Comparison of ENCODE assay signal across 30 mouse cellular contexts in the genomic region with DNA sequence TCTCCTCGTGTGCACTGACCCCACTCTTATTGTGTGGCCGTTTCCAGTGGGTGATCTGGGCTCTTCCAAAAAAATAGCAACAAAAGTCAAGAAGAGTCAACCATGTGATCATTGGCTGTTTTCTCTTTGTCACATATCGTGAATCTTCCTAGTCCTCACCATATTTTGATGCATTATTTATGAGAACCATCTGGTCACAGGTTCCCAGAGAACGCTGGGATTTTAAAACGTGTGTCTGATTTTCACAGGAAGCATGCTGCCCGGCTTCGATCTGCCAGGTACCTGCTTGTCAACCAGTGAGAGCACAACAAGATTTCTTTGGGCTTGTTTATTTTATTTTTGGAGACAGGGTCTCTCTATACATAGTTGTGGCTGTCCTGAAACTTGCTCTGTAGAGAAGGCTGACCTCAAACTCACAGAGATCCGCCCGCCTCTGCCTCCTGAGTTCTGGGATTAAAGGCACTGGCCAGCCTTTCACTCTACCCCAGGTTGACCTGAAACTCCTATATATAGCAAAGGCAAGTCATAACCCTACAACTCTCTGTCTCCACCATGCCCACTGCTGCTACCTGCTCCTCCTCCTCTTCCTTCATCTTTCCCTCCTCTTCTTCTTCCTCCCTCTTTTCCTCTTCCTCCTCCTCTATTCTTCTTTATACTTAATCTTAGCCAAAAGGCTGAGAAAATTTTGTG. TPM values are rescaled to one million over a fixed set of nuclear protein-coding genes. Genes with fewer than 3 reads are reported as not detected.
DNase-seq lines count a peak whose midpoint lies in the region; ATAC-seq lines count a peak whose summit lies in the region.
"Had no signal": no experiment of that assay in that cellular context is flagged by ENCODE, and none has a peak within 500 bp of the region (broad histone marks: within the 10 kb centered on the region; RNA-seq: fewer than 3 reads in every experiment).

No protein-coding gene starts in this region.

- peak overlapping the region; percentile 55 for H3K27ac ChIP-seq in forebrain, embryonic 15.5 days (replicated peaks)
- H3K27ac ChIP-seq in forebrain, embryonic 12.5 days: no peak overlapping the region
- H3K27ac ChIP-seq in limb, embryonic 15.5 days: peak overlapping the region; percentile 22; the same call in 1 of the 2 replicates
- H3K27ac ChIP-seq in limb, embryonic 10.5 days: no peak overlapping the region
- H3K27ac ChIP-seq: hindbrain, embryonic 12.5 days; left cerebral cortex, adult 2 months; limb, embryonic 13.5 days; macrophage; neural tube, embryonic 15.5 days; stomach, postnatal 0 days had no signal

- H3K4me1 ChIP-seq in forebrain, embryonic 15.5 days: 0 out of 2 replicates have a peak, but pooled peaks cover 4% of the 10 kb centered on the region
- peaks cover 4% of the 10 kb centered on the region; the same call in 1 of the 2 replicates for H3K4me1 ChIP-seq in forebrain, embryonic 12.5 days
- H3K4me1 ChIP-seq in limb, embryonic 15.5 days: peaks cover 10% of the 10 kb centered on the region
- no peaks in the 10 kb centered on the region for H3K4me1 ChIP-seq in limb, embryonic 10.5 days
- H3K4me1 ChIP-seq: hindbrain, embryonic 12.5 days; limb, embryonic 13.5 days; neural tube, embryonic 15.5 days had no signal

- no peak overlapping the region for H3K4me3 ChIP-seq in forebrain, embryonic 15.5 days
- H3K4me3 ChIP-seq in forebrain, embryonic 12.5 days (replicated peaks): no peak overlapping the region
- H3K4me3 ChIP-seq in limb, embryonic 15.5 days: no peak overlapping the region
- H3K4me3 ChIP-seq in limb, embryonic 10.5 days: no peak overlapping the region
- H3K4me3 ChIP-seq: hindbrain, embryonic 12.5 days; left cerebral cortex, adult 2 months; limb, embryonic 13.5 days; neural tube, embryonic 15.5 days had no signal

- no peak overlapping the region for H3K9ac ChIP-seq in forebrain, embryonic 15.5 days (replicated peaks)
- H3K9ac ChIP-seq in forebrain, embryonic 12.5 days: no peak overlapping the region
- no peak overlapping the region for H3K9ac ChIP-seq in limb, embryonic 15.5 days
- H3K9ac ChIP-seq: hindbrain, embryonic 12.5 days; limb, embryonic 13.5 days; neural tube, embryonic 15.5 days had no signal

- no peak for DNase-seq in limb, embryonic 10.5 days (ENCODE audit: low spot score)
- peak; percentile 4 for DNase-seq in retina, postnatal 1 day
- no peak for DNase-seq in retina, embryonic 14.5 days (ENCODE audit: low spot score)
- DNase-seq in layer of hippocampus, postnatal 25 days (ENCODE audit: extremely low spot score in 1 of 2, low spot score in 1 of 2): no peak
- no peak for DNase-seq in cerebellum, postnatal 36 days
- DNase-seq: adrenal gland, postnatal 14 days; cerebellum, adult 2 months; cerebellum, postnatal 14 days; gastrocnemius, postnatal 25 days; heart, adult 18-20 months; heart, postnatal 36 days; kidney, adult 11 months; kidney, postnatal 14 days; lung, adult 2 months; lung, postnatal 10 days; midbrain, embryonic 14.5 days; right cerebral cortex, postnatal 4 days; thymus, adult 18-20 months; thymus, postnatal 25 days had no signal

- 74% methylated on average over 9 of the region's 9 CpGs for WGBS in forebrain, embryonic 15.5 days
- 81% methylated on average over 9 of the region's 9 CpGs for WGBS in forebrain, embryonic 12.5 days
- WGBS in limb, embryonic 15.5 days: 78% methylated on average over 9 of the region's 9 CpGs
- WGBS in limb, embryonic 10.5 days: 92% methylated on average over 9 of the region's 9 CpGs

- ATAC-seq in forebrain, embryonic 15.5 days (replicated peaks): no peak
- no peak for ATAC-seq in forebrain, embryonic 12.5 days (ENCODE audit: low FRiP score)
- no peak for ATAC-seq in limb, embryonic 15.5 days (ENCODE audit: insufficient number of reproducible peaks, low FRiP score, low TSS enrichment, low read depth)
- ATAC-seq: inflammation-experienced regulatory T-cells, adult 6 months had no signal

- H3K9me3 ChIP-seq in forebrain, embryonic 15.5 days: no peaks in the 10 kb centered on the region
- no peaks in the 10 kb centered on the region for H3K9me3 ChIP-seq in forebrain, embryonic 12.5 days
- no peaks in the 10 kb centered on the region for H3K9me3 ChIP-seq in limb, embryonic 15.5 days
- no peaks in the 10 kb centered on the region for H3K9me3 ChIP-seq in limb, embryonic 10.5 days (replicated peaks)
- H3K9me3 ChIP-seq: hindbrain, embryonic 12.5 days; limb, embryonic 13.5 days; neural tube, embryonic 15.5 days had no signal

- H3K27me3 ChIP-seq in forebrain, embryonic 15.5 days: no peaks in the 10 kb centered on the region
- no peaks in the 10 kb centered on the region for H3K27me3 ChIP-seq in forebrain, embryonic 12.5 days
- no peaks in the 10 kb centered on the region for H3K27me3 ChIP-seq in limb, embryonic 15.5 days
- H3K27me3 ChIP-seq in limb, embryonic 10.5 days (ENCODE audit: low read depth, poor library complexity, severe bottlenecking): 0 out of 2 replicates have a peak, but pooled peaks cover 6% of the 10 kb centered on the region
- H3K27me3 ChIP-seq: hindbrain, embryonic 12.5 days; limb, embryonic 13.5 days; neural tube, embryonic 15.5 days had no signal

- H3K4me2 ChIP-seq in forebrain, embryonic 15.5 days (replicated peaks): no peak overlapping the region
- H3K4me2 ChIP-seq in forebrain, embryonic 12.5 days: no peak overlapping the region
- no peak overlapping the region for H3K4me2 ChIP-seq in limb, embryonic 15.5 days
- H3K4me2 ChIP-seq: heart, embryonic 11.5 days; hindbrain, embryonic 12.5 days; limb, embryonic 13.5 days; neural tube, embryonic 15.5 days had no signal

- no peaks in the 10 kb centered on the region for H3K36me3 ChIP-seq in forebrain, embryonic 15.5 days
- H3K36me3 ChIP-seq in forebrain, embryonic 12.5 days (replicated peaks): no peaks in the 10 kb centered on the region
- no peaks in the 10 kb centered on the region for H3K36me3 ChIP-seq in limb, embryonic 15.5 days
- H3K36me3 ChIP-seq in limb, embryonic 10.5 days: no peaks in the 10 kb centered on the region
- H3K36me3 ChIP-seq: hindbrain, embryonic 12.5 days; limb, embryonic 13.5 days; neural tube, embryonic 15.5 days had no signal

RNA-seq across cellular contexts. Expression of gene Dennd4a, which starts 24.8 kb away (rescaled TPM):
- polyA plus RNA-seq in forebrain, embryonic 15.5 days (2015; fragmentation: Nextera tagmentation; extraction: Ambion mirVana): 9.4 and 9.6 TPM in 2 replicates
- polyA plus RNA-seq in forebrain, embryonic 12.5 days (2016; fragmentation: Nextera tagmentation; extraction: Ambion mirVana): 9.9 and 11.4 TPM in 2 replicates
- polyA plus RNA-seq in limb, embryonic 15.5 days (2015; fragmentation: Nextera tagmentation; extraction: Ambion mirVana): 5.3 and 7.6 TPM in 2 replicates
- 5.3 and 7.9 TPM in 2 replicates for polyA plus RNA-seq in limb, embryonic 10.5 days (2016; fragmentation: Nextera tagmentation; extraction: Ambion mirVana)
- total RNA-seq in layer of hippocampus, postnatal 25 days (2021): 10 to 100 TPM; 37.2 to 43.1 TPM

RNA-seq across cellular contexts. Expression of gene Rab11a, which starts 48.8 kb away (rescaled TPM):
- polyA plus RNA-seq in forebrain, embryonic 15.5 days (2015; fragmentation: Nextera tagmentation; extraction: Ambion mirVana): 349 and 383 TPM in 2 replicates
- 259 and 279 TPM in 2 replicates for polyA plus RNA-seq in forebrain, embryonic 12.5 days (2016; fragmentation: Nextera tagmentation; extraction: Ambion mirVana)
- polyA plus RNA-seq in limb, embryonic 15.5 days (2015; fragmentation: Nextera tagmentation; extraction: Ambion mirVana): 476 and 503 TPM in 2 replicates
- 202 and 211 TPM in 2 replicates for polyA plus RNA-seq in limb, embryonic 10.5 days (2016; fragmentation: Nextera tagmentation; extraction: Ambion mirVana)
- 100 to 1,000 TPM; 241 to 253 TPM for total RNA-seq in layer of hippocampus, postnatal 25 days (2021)

Comparison
In these comparisons a context has a peak if more than half of its experiments do, and no peak if none do; other contexts are left out.
1. H3K27ac ChIP-seq: peak in forebrain, embryonic 15.5 days (single experiment) and limb, embryonic 15.5 days (single experiment); none in forebrain, embryonic 12.5 days (single experiment) and limb, embryonic 10.5 days (single experiment).